Mouse (Mus musculus) heart, postnatal 14 days (tissue): Measurements from ENCODE around the gene Sapcd1. TPM values are rescaled to one million over a fixed set of nuclear protein-coding genes. Genes with fewer than 3 reads are reported as not detected.
"Not testable (repeated sequence)": the region's sequence is repeated elsewhere in the genome, so short reads cannot be mapped to it uniquely, and the experiment has no call there.

Experiments
- DNase-seq, 2 experiments: peaks; one replicate each; pipeline ENCODE4 v3.0.0; 2021 to 2022
- intact Hi-C: fragments of 180-260 bp; cut with DNase I; formaldehyde crosslinking; loops from one replicate; pipeline ENCODE4 v1.15.1; 2025
- total RNA-seq, 2 experiments: library from RNA; stranded (reverse); gene quantifications; 2 replicates each; pipeline ENCODE4 v1.2.3; 2021

Sapcd1 gene
- total RNA-seq, 2 experiments from 2014 or later: 0.34 to 0.48 TPM

- intact Hi-C loops: no loop called here
- peak in 1 of 2 experiments; percentile 22 for DNase-seq
Measured at GRCm38 (mm10) chr17:35055691-35056495, 28.1 kb upstream of the Sapcd1 start.

- intact Hi-C loops: no loop called here
- no peak for DNase-seq
Measured at GRCm38 (mm10) chr17:35052271-35052798, 24.5 kb upstream of the Sapcd1 start.

- peak; percentile 80 to 84 for DNase-seq
- intact Hi-C loops: no loop called here
Measured at GRCm38 (mm10) chr17:35051156-35052086, 23.6 kb upstream of the Sapcd1 start.

- DNase-seq: peak; percentile 82 to 83
- intact Hi-C loops: no loop called here
Measured at GRCm38 (mm10) chr17:35050126-35050750, 22.4 kb upstream of the Sapcd1 start.

GRCm38 (mm10) chr17:35049561-35050016 lies 21.8 kb upstream of the Sapcd1 start, which contains the start of gene Clic1:
Clic1 (plus strand) TSS chr17:35049966.
- intact Hi-C loops: no loop called here
- peak; percentile 61 to 67 for DNase-seq

GRCm38 (mm10) chr17:35048932-35049440 lies 21.2 kb upstream of the Sapcd1 start:
- DNase-seq: no peak
- intact Hi-C loops: no loop called here

GRCm38 (mm10) chr17:35048149-35048931 lies 20.5 kb upstream of the Sapcd1 start:
- intact Hi-C loops: no loop called here

GRCm38 (mm10) chr17:35047688-35048087 lies 19.9 kb upstream of the Sapcd1 start:
- DNase-seq: no peak
- intact Hi-C loops: no loop called here

More at GRCm38 (mm10) chr17:35048149-35048931, 20.5 kb upstream of the Sapcd1 start:
- DNase-seq: peak in 1 of 2 experiments; percentile 45

GRCm38 (mm10) chr17:35046681-35047455 lies 19.1 kb upstream of the Sapcd1 start, which contains the start of gene Msh5:
Msh5 (minus strand) TSS chr17:35046745.
- peak; percentile 97 for DNase-seq
- intact Hi-C loops: no loop called here

GRCm38 (mm10) chr17:35045807-35046680 lies 18.2 kb upstream of the Sapcd1 start:
- intact Hi-C loops: loop anchor here (2.0 kb wide), 1 partner anchor 23 kb away; no protein-coding TSS in a partner anchor
- DNase-seq: no peak

GRCm38 (mm10) chr17:35044904-35045806 lies 17.3 kb upstream of the Sapcd1 start:
- intact Hi-C loops: loop anchor here (2.0 kb wide), 1 partner anchor 22 kb away; no protein-coding TSS in a partner anchor

GRCm38 (mm10) chr17:35043794-35044193 lies 16.0 kb upstream of the Sapcd1 start:
- intact Hi-C loops: loop anchor here (2.0 kb wide), 1 partner anchor 21 kb away; no protein-coding TSS in a partner anchor
- no peak for DNase-seq

More at GRCm38 (mm10) chr17:35044904-35045806, 17.3 kb upstream of the Sapcd1 start:
- no peak for DNase-seq

GRCm38 (mm10) chr17:35039121-35039873 lies 11.5 kb upstream of the Sapcd1 start:
- DNase-seq: no peak
- intact Hi-C loops: no loop called here

- DNase-seq: no peak
- intact Hi-C loops: no loop called here
Measured at GRCm38 (mm10) chr17:35034896-35035295, 7.1 kb upstream of the Sapcd1 start.

GRCm38 (mm10) chr17:35033703-35034102 lies 5.9 kb upstream of the Sapcd1 start:
- DNase-seq, intact Hi-C loops: not testable (repeated sequence)
